Mouse (Mus musculus): ENCODE data around the gene Mrtfb. TPM values are rescaled to one million over a fixed set of nuclear protein-coding genes. Genes with fewer than 3 reads are reported as not detected.
"Not testable (repeated sequence)": the region's sequence is repeated elsewhere in the genome, so short reads cannot be mapped to it uniquely, and the experiment has no call there.

The Mrtfb gene
- polyA plus RNA-seq, 1 experiment from 2014 or later = 9.9 TPM

- Histone ChIP-seq H3K9ac (replicated peaks) (no peak overlapping the region; the same call in 1 of the 2 replicates), H3K9me3 (replicated peaks) (no peaks in the 10 kb centered on the region), H3K27me3 (replicated peaks) (no peaks in the 10 kb centered on the region), H3K4me1 (peaks cover 13% of the 10 kb centered on the region), H3K4me2 (no peak overlapping the region), H3K36me3 (no peaks in the 10 kb centered on the region), H3K27ac (replicated peaks) (0 out of 2 replicates have a peak overlapping the region, but pooled peaks have one; percentile 28), H3K4me3 (replicated peaks) (no peak overlapping the region)
- WGBS = 42% methylated on average over 3 of the region's 3 CpGs
- no peak; the same call in 1 of the 2 replicates for ATAC-seq (ENCODE audit: low FRiP score)
These were observed 75.6 kb downstream of the Mrtfb start for GRCm38 (mm10) chr16:13331898-13332297.

GRCm38 (mm10) chr16:13332536-13332935 is 76.3 kb downstream of the Mrtfb start:
- Histone ChIP-seq H3K9ac (replicated peaks) (no peak overlapping the region), H3K4me3 (replicated peaks) (no peak overlapping the region), H3K9me3 (replicated peaks) (no peaks in the 10 kb centered on the region), H3K27ac (replicated peaks) (no peak overlapping the region), H3K36me3 (no peaks in the 10 kb centered on the region), H3K4me2 (no peak overlapping the region), H3K4me1 (peaks cover 13% of the 10 kb centered on the region), H3K27me3 (replicated peaks) (no peaks in the 10 kb centered on the region)
- 87% methylated on average over 2 of the region's 2 CpGs for WGBS
- no peak for ATAC-seq (ENCODE audit: low FRiP score)

- H3K4me2 ChIP-seq = no peak overlapping the region
- H3K9ac ChIP-seq (replicated peaks) = no peak overlapping the region
- no peak overlapping the region for H3K27ac ChIP-seq (replicated peaks)
- ATAC-seq (ENCODE audit: low FRiP score) = no peak
- no peaks in the 10 kb centered on the region for H3K36me3 ChIP-seq
- H3K4me1 ChIP-seq = peaks cover 13% of the 10 kb centered on the region
- no peaks in the 10 kb centered on the region for H3K27me3 ChIP-seq (replicated peaks)
- H3K9me3 ChIP-seq (replicated peaks) = no peaks in the 10 kb centered on the region
- WGBS = 88% methylated on average over 5 of the region's 5 CpGs
- H3K4me3 ChIP-seq (replicated peaks) = no peak overlapping the region
These were observed 77.6 kb downstream of the Mrtfb start for GRCm38 (mm10) chr16:13333781-13334341.

GRCm38 (mm10) chr16:13336503-13337230 is 80.4 kb downstream of the Mrtfb start:
- Histone ChIP-seq H3K4me2 (no peak overlapping the region), H3K9me3 (replicated peaks) (no peaks in the 10 kb centered on the region), H3K4me3 (replicated peaks) (no peak overlapping the region), H3K27me3 (replicated peaks) (no peaks in the 10 kb centered on the region), H3K9ac (replicated peaks) (no peak overlapping the region), H3K36me3 (no peaks in the 10 kb centered on the region), H3K27ac (replicated peaks) (no peak overlapping the region), H3K4me1 (peaks cover 3% of the 10 kb centered on the region)
- ATAC-seq (ENCODE audit: low FRiP score) = no peak; the same call in 1 of the 2 replicates
- 83% methylated on average over 5 of the region's 5 CpGs for WGBS

GRCm38 (mm10) chr16:13338094-13338493 is 81.8 kb downstream of the Mrtfb start:
- Histone ChIP-seq H3K27ac (replicated peaks) (no peak overlapping the region), H3K27me3 (replicated peaks) (no peaks in the 10 kb centered on the region), H3K4me1 (no peaks in the 10 kb centered on the region), H3K36me3 (no peaks in the 10 kb centered on the region), H3K4me2 (no peak overlapping the region), H3K9me3 (replicated peaks) (no peaks in the 10 kb centered on the region), H3K9ac (replicated peaks) (no peak overlapping the region), H3K4me3 (replicated peaks) (no peak overlapping the region)
- no peak for ATAC-seq (ENCODE audit: low FRiP score)
- WGBS = 90% methylated on average over 4 of the region's 4 CpGs

GRCm38 (mm10) chr16:13339433-13339832 is 83.2 kb downstream of the Mrtfb start:
- Histone ChIP-seq H3K27me3 (replicated peaks) (no peaks in the 10 kb centered on the region), H3K4me1 (no peaks in the 10 kb centered on the region), H3K9ac (replicated peaks) (no peak overlapping the region), H3K27ac (replicated peaks) (no peak overlapping the region), H3K9me3 (replicated peaks) (no peaks in the 10 kb centered on the region), H3K4me2 (no peak overlapping the region), H3K36me3 (no peaks in the 10 kb centered on the region), H3K4me3 (replicated peaks) (no peak overlapping the region)
- 88% methylated on average over 6 of the region's 6 CpGs for WGBS
- no peak for ATAC-seq (ENCODE audit: low FRiP score)

GRCm38 (mm10) chr16:13345822-13346221 is 89.5 kb downstream of the Mrtfb start:
- not testable (repeated sequence) for ATAC-seq (ENCODE audit: low FRiP score); H3K9ac ChIP-seq (replicated peaks); H3K36me3 ChIP-seq; H3K4me1 ChIP-seq; H3K9me3 ChIP-seq (replicated peaks); H3K27ac ChIP-seq (replicated peaks); H3K4me3 ChIP-seq (replicated peaks); H3K27me3 ChIP-seq (replicated peaks); H3K4me2 ChIP-seq
- WGBS = 95% methylated on average over 2 of the region's 2 CpGs

GRCm38 (mm10) chr16:13350729-13351128 is 94.4 kb downstream of the Mrtfb start:
- WGBS = 96% methylated on average over 4 of the region's 4 CpGs
- Histone ChIP-seq H3K27ac (replicated peaks) (no peak overlapping the region), H3K27me3 (replicated peaks) (no peaks in the 10 kb centered on the region), H3K9ac (replicated peaks) (no peak overlapping the region), H3K9me3 (replicated peaks) (no peaks in the 10 kb centered on the region), H3K4me2 (no peak overlapping the region), H3K36me3 (no peaks in the 10 kb centered on the region), H3K4me1 (peaks cover 8% of the 10 kb centered on the region; the same call in 1 of the 2 replicates), H3K4me3 (replicated peaks) (no peak overlapping the region)
- ATAC-seq (ENCODE audit: low FRiP score) = no peak

- Histone ChIP-seq H3K36me3 (no peaks in the 10 kb centered on the region), H3K4me1 (peaks cover 8% of the 10 kb centered on the region; the same call in 1 of the 2 replicates), H3K27ac (replicated peaks) (no peak overlapping the region), H3K9me3 (replicated peaks) (no peaks in the 10 kb centered on the region), H3K9ac (replicated peaks) (no peak overlapping the region), H3K27me3 (replicated peaks) (no peaks in the 10 kb centered on the region), H3K4me2 (no peak overlapping the region), H3K4me3 (replicated peaks) (no peak overlapping the region)
- no peak for ATAC-seq (ENCODE audit: low FRiP score)
These were observed 95.0 kb downstream of the Mrtfb start for GRCm38 (mm10) chr16:13351268-13351667.

GRCm38 (mm10) chr16:13353927-13354326 is 97.6 kb downstream of the Mrtfb start:
- peaks cover 29% of the 10 kb centered on the region for H3K4me1 ChIP-seq
- no peak overlapping the region for H3K9ac ChIP-seq (replicated peaks)
- H3K9me3 ChIP-seq (replicated peaks) = no peaks in the 10 kb centered on the region
- no peak overlapping the region for H3K27ac ChIP-seq (replicated peaks)
- WGBS = 53% methylated on average over 4 of the region's 4 CpGs
- H3K36me3 ChIP-seq = no peaks in the 10 kb centered on the region
- H3K27me3 ChIP-seq (replicated peaks) = no peaks in the 10 kb centered on the region
- no peak overlapping the region for H3K4me2 ChIP-seq
- no peak overlapping the region for H3K4me3 ChIP-seq (replicated peaks)
- no peak for ATAC-seq (ENCODE audit: low FRiP score)

GRCm38 (mm10) chr16:13354431-13354830 is 98.2 kb downstream of the Mrtfb start:
- WGBS = 70% methylated on average over 5 of the region's 5 CpGs
- no peak overlapping the region for H3K4me2 ChIP-seq
- H3K4me3 ChIP-seq (replicated peaks) = no peak overlapping the region
- no peaks in the 10 kb centered on the region for H3K9me3 ChIP-seq (replicated peaks)
- peaks cover 34% of the 10 kb centered on the region for H3K4me1 ChIP-seq
- no peaks in the 10 kb centered on the region for H3K36me3 ChIP-seq
- no peaks in the 10 kb centered on the region for H3K27me3 ChIP-seq (replicated peaks)
- no peak overlapping the region for H3K9ac ChIP-seq (replicated peaks)
- no peak overlapping the region for H3K27ac ChIP-seq (replicated peaks)
- no peak for ATAC-seq (ENCODE audit: low FRiP score)

Data from neural tube, embryonic 15.5 days (tissue).